Mouse (Mus musculus): ENCODE data around the gene Pctp.

Gene Pctp

DNA sequence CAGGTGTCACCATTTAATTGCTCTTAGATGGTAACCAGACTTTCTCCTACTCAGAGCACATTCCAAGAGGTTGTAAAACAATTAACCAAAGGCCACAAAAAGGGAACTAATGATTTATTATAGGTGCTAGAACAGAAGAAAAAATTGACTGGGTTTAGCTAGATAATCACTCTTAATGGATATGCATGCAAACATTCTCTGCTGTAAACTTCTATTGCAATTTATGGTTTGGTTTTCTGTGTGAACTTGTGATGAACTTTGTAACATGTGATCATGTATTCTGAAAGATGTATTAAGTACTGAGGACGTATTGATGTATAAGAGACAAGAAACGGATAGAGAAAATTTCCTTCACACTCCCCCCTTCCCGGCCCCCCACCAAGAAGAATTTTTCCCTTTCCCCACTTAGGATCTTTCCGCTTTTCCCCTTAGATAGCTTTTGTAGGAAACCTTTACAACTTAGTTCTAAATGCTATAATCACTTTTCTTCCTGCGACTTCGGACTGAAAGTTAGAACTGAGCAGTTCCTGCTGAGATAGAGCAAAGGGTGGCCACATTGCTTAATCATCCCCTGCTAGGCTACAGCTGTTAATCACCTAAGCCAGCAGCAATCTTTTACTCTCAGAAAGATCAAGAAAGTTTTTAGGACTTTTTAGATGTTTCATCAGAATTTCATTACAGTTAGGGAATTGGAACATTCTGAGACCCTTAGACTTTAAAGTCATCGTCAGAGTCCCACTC is 5.3 kb upstream of the Pctp start:
- DNase-seq (ENCODE audit: low spot score in 2 of 2): no peak

GRCm38 (mm10) chr11:90006111-90006510 is 3.4 kb upstream of the Pctp start:
- no peak for DNase-seq (ENCODE audit: low spot score in 2 of 2)

GRCm38 (mm10) chr11:90003386-90003785 is 692 bp upstream of the Pctp start:
- DNase-seq (ENCODE audit: low spot score in 2 of 2): no peak

DNA sequence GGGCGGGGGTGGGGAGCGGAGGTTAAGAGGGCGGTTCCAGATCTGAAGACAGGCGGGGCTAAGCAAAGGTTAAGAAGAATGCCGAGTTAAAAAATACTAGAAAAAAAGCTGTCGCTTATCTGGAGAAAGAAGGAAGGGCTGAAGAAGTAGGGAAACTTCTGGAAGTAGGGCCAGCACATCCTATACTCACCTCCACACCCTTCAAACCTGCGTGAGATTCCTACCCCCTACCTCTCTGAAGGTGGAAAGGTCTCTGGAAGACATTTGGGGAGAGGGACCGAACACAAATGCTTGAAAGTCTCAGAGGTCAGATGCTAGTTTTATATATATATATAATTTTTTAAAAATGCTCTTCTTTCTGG is 274 bp upstream of the Pctp start:
- DNase-seq (ENCODE audit: low spot score in 2 of 2): no peak

DNA sequence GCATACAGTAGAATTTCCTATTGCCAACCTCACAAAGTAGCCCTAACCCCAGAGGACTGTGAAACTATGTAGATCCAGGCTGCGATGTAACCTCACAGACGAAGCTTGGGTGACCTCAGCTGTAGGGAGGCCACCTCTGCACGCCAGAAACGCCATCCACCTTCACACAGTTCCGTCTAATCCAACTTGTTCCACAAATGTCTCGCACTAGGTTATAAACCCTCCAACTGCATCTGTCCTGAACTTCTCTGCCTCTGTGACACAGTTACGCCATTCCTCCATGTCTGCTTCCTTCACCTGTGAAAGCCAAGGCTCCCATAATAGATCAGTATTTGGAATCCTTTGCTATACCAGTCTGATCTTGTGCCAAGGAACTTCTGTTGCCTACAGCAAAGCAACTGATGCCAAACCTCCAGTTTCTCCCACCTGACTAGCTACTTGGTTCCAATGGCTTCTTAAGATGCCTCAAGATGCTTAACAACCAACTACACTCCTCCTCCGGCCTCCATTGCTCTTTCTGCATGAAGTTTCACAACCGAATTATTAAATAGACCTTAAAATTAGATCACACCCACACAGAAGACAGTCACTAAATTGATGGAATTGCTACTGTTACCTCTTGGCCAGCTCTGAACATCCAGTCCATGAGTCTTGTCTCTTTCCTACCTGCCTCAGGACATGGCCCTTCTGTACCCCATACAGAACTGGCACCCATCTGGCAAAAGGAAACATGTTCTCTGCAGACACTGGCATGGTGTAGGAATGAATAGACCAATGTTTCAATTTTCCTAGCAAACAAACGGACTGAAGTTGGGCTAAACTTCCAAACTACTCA is 1.1 kb downstream of the Pctp start:
- DNase-seq (ENCODE audit: low spot score in 2 of 2): no peak

DNA sequence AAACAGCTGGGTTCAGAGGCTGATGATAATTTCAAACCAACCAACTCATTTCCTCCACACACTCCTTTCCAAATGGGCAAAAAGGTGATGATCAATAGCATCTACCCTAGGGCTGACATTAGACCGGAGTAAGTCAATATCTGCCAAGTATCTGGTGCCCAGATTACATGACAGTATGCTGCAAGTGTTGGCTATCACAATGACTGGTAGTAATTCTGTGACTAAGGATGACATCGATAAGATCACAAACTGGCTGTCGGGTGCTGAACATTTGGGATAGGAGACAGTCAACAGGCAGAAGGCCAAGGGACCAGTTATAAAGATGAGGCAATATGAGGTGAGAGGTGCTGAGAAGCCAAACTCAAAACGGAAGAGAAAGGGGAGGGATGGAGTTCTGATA is 2.0 kb downstream of the Pctp start:
- DNase-seq (ENCODE audit: low spot score in 2 of 2): no peak

GRCm38 (mm10) chr11:89998996-89999770 is 3.5 kb downstream of the Pctp start:
- no peak for DNase-seq (ENCODE audit: low spot score in 2 of 2)

DNA sequence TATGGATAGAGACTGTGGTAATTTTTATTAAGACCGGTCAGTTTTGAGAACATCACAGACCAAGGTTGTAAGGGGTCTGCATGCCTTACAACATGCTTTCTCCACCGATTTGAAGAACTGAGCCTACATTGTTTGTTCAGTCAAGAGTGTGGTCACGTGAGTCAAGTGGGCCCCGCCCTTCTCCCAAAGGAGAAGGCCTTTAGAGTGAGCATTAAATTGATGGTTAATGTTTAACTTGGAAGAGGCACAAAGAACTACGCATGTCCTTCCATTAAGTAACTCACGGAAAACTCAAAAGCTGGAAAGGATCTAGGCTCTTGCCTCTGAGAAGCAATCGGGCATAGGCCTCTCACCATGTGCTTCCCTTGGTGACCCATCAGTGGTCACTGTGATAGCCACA is 5.8 kb downstream of the Pctp start:
- no peak for DNase-seq (ENCODE audit: low spot score in 2 of 2)

DNA sequence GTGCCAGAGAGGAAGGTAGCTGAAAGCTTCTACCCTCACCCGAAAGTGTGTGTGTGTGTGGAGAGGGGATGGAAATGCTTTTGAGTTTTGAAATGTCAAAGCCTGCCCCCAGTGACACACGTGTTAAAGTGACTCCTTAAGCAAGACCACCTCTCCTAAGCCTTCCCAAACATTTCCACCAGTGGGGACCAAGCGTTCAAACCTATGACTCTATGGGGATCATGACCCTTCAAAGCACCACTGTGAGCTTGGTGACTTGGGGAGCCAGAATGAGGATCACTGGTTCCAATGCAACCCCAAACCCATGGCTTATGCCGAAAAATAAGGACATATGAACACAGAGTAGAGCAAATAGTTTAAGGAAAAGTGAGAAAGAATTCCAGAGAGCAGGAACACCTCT is 6.3 kb downstream of the Pctp start:
- DNase-seq (ENCODE audit: low spot score in 2 of 2): no peak

DNA sequence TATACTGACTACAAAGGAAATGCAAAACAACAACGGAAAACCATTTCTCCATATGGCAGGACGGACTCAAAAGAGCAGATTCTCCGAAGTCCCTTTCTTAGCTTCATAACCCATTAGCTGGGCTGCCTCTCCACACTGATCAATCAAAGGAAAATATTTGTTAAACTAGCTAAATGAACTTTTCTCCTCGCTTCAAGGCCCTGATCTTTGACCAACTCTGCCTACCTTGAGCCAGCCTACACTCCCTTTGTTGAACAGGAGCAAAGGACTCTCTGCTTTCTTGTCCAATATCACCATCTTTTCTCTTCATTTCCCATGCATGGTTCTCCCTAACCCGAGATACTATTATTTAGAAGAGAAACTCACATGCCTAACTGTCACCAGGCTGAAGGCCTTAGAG is 7.1 kb downstream of the Pctp start:
- no peak for DNase-seq (ENCODE audit: low spot score in 2 of 2)

DNA sequence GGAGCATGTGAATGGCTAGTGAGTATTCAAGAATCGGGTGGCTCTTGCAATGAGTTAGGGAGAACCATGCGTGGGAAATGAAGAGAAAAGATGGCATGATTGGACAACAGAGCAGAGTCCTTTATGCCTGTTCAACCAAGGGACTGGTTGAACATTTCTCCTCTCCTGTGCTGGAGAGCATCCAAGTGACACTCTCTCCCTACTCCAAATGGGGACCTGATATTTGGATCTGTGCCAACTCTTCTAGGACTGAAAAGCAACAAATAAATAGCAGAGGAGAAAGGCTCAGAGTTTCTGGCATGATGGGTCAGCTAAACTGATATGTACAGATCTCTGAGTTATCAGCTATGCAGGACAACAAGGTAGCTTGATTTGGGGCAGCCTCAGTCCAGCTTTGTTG is 8.0 kb downstream of the Pctp start:
- no peak for DNase-seq (ENCODE audit: low spot score in 2 of 2)

- DNase-seq (ENCODE audit: low spot score in 2 of 2): no peak
Observed at GRCm38 (mm10) chr11:89991661-89992060, 11.0 kb downstream of the Pctp start.

DNA sequence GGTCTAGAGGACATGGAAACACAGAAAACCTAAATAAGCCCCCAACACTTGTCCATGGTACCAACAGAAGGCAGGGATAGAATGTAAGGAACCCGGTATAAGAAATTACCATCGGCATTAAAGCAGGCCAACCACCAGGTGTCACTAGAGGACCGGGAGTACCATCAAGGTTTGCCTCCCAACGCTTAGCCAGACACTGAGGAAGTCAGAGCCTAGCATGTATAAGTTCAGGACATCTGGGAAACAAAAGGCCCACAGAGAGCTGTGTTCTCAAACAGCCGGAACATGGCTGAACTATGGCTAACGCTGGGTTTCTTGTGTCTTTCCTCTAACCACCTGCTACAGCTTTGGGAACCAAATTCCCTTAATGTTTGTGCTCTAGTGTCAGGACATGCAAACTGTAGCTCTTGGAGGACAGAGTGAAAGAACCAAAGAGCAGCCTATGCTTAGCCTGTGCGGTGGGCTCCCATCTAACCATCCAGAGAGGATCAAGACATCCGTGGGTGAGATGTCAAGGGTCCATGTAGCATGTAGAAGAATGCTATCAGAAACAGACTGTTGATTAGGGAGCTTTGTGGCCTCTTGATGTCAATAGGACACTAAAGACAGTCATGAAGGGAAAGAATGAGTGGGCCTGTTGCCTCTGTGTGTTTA is 13.6 kb downstream of the Pctp start:
- peak; percentile 66 to 70 for DNase-seq (ENCODE audit: low spot score in 2 of 2)

DNA sequence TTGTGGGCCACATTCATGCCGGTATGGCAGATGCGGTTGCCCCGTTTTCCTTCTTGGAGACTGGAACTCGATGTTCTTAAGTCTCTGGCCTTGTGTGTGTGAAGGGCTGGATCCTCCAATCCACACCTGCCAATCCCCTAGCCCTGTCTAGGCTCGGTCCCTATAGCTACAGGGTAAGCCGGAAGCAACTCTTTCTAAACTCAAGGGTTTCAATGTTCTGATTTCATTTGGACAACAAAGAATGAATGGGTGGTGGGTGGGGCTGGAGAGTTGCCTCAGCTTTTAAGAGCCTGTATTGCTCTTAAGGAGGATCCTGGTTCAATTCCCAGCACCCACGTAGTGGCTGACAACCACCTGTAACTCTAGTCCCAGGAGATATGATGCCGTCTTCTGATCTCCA is 16.2 kb downstream of the Pctp start:
- DNase-seq (ENCODE audit: low spot score in 2 of 2): no peak

GRCm38 (mm10) chr11:89985200-89986187 is 17.2 kb downstream of the Pctp start:
- no peak for DNase-seq (ENCODE audit: low spot score in 2 of 2)

DNA sequence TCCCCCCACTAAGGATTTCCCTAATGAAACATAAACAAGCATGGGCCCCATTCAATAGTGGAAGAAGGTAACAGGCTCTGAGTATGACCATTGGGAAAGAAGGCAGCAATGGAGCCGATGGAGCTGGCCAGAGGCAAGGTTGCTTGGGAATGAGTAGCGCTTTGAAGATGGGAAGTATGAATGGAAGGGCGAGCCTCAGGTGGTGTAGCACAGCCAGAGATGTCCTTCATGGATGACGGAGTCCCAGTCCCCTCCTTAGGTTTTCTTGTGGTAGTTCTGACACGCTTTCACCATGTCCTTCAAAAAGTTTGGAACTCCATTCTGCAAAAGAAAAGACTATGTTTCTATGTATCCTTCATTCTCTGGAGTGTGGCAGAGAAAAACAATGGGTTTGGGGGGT is 18.3 kb downstream of the Pctp start:
- no peak for DNase-seq (ENCODE audit: low spot score in 2 of 2)

DNA sequence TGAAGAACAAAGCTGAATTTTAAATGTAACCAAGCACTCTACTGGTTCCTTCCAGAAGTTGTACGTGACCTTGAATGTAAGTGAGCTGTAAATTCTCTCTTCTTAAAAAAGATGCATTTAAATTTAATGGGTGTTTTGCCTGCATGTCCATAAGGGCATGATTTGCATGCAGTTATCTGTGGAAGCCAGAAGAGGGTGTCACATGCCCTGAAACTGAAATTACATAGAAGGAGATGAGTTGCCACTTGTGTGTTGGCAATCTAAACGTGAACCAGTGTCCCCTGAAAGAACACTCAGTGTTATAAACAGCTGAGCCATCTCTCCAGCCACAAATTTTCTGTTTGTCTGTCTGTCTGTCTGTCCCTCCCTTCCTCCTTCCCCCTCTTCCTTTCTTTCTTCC is 19.8 kb downstream of the Pctp start:
- no peak for DNase-seq (ENCODE audit: low spot score in 2 of 2)

GRCm38 (mm10) chr11:89980106-89980505 is 22.6 kb downstream of the Pctp start:
- no peak for DNase-seq (ENCODE audit: low spot score in 2 of 2)

- DNase-seq (ENCODE audit: low spot score in 2 of 2): no peak
Observed at GRCm38 (mm10) chr11:89978914-89979818, 23.5 kb downstream of the Pctp start.

DNA sequence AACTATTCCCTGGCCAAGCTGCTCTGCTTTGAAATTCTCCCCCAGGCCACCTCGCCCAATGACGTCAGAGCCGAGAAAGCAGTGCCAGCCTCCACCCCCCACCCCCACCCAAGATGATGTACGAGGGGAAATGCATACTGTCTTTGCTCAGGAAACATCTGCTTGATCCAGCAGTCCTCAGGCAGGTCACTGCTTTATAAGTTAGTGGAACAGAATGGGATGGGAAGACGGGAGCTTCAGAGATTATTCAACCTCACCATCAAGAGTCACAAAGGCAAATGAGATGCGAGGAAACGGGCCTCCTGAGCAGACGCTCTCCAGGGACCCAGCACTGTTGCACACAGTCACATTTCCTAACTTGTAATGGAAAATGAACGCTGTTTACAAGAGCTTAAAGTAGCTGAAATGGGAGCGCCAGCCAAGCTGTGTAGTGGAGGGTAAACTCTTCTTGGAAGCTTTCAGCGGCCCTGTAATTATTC is 24.3 kb downstream of the Pctp start:
- DNase-seq (ENCODE audit: low spot score in 2 of 2): no peak
